Mouse (Mus musculus): ENCODE measurements around the gene Milr1. TPM values are rescaled to one million over a fixed set of nuclear protein-coding genes. Genes with fewer than 3 reads are reported as not detected.

The Milr1 gene
- polyA plus RNA-seq, 1 experiment from 2014 or later: 0.79 TPM

Small RNAs within 50 kb of the gene (microRNA-seq; reads per million reads assigned to microRNA genes)
- gene Gm25994 (not detected), gene Mir3064 (11.3 reads per million, percentile 31 among the genes with 10 or more reads in this experiment)

Other genes starting within 250 kb of the Milr1 start
- 40.1 and 41.4 TPM in 2 replicates for gene Tex2, start 137.8 kb upstream of the Milr1 start, polyA plus RNA-seq (2014; fragmentation: Nextera tagmentation; extraction: Ambion mirVana)
- gene Pecam1, start 598 bp upstream of the Milr1 start, polyA plus RNA-seq (2014; fragmentation: Nextera tagmentation; extraction: Ambion mirVana): 16.0 and 16.9 TPM in 2 replicates
- gene Polg2, start 28.3 kb downstream of the Milr1 start, polyA plus RNA-seq (2014; fragmentation: Nextera tagmentation; extraction: Ambion mirVana): 8.6 and 9.7 TPM in 2 replicates
- 417 and 429 TPM in 2 replicates for gene Ddx5, start 38.0 kb downstream of the Milr1 start, polyA plus RNA-seq (2014; fragmentation: Nextera tagmentation; extraction: Ambion mirVana)
- gene Cep95, start 38.0 kb downstream of the Milr1 start, polyA plus RNA-seq (2014; fragmentation: Nextera tagmentation; extraction: Ambion mirVana): 10.8 and 11.4 TPM in 2 replicates
- 18.7 and 18.8 TPM in 2 replicates for gene Smurf2, start 169.5 kb downstream of the Milr1 start, polyA plus RNA-seq (2014; fragmentation: Nextera tagmentation; extraction: Ambion mirVana)
- 150 and 177 TPM in 2 replicates for gene Kpna2, start 248.3 kb downstream of the Milr1 start, polyA plus RNA-seq (2014; fragmentation: Nextera tagmentation; extraction: Ambion mirVana)